Mouse (Mus musculus) heart, adult 9 months (tissue): Measurements from ENCODE around the gene Enox1.
"Not testable (repeated sequence)": the region's sequence is repeated elsewhere in the genome, so short reads cannot be mapped to it uniquely, and the experiment has no call there.

Experiments used
- DNase-seq, 2 experiments: peaks; one replicate each; pipeline ENCODE4 v3.0.0; 2022; ENCODE audit warnings: low spot score in 2 of 2

Enox1 gene

DNA sequence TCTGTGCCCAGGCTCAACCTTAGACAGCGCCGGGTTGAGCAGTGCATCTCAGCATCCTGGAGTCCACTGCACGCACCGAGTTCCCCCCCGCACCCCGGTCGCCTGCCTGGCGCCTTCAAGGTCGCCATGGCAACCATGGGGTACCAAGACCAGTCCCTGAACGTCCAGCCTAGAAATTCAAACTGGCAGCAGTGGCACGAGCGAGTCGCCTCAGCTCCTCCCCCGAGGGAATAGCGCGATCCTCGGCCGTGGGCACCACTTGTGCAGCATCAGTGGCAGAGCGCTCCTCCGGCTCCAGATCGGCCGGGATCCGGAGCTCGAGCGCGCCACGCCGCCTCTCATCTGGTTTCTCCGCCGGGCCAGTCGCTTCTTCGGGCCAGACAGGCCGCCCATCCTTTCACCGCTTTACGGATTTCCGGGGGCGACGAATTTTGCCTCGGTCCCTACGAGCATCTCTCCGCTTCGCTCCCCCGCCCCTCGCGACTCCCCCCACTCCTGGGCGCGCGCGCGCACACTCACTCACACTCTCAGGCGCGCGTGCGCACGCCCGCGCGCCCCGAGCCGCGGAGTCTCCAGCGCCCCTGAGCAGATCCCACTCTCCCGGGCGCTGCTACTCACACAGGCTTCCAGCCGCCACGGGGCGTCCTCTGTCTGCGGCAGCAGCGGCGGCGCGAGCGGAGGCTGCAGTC is at the start of gene Enox1:
Gene Enox1 (plus strand): TSS at position 542 of the 689 bp plus-strand sequence.
- peak; percentile 18 to 29 for DNase-seq

DNA sequence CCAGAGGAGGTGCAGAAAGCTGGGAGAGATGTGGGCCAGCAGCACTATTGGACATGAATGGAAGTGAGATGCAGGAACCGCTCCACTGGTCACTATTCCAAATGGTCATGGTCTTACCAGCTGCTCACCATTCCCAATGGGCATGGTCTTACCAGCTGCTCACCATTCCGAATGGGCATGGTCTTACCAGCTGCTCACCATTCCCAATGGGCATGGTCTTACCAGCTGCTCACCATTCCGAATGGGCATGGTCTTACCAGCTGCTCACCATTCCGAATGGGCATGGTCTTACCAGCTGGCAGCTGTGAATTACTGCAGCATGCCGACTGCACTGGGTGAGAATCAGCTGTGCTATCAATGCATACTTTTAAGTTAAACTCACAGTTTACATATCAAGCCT is 45.9 kb upstream of the Enox1 start:
- DNase-seq = not testable (repeated sequence)

DNA sequence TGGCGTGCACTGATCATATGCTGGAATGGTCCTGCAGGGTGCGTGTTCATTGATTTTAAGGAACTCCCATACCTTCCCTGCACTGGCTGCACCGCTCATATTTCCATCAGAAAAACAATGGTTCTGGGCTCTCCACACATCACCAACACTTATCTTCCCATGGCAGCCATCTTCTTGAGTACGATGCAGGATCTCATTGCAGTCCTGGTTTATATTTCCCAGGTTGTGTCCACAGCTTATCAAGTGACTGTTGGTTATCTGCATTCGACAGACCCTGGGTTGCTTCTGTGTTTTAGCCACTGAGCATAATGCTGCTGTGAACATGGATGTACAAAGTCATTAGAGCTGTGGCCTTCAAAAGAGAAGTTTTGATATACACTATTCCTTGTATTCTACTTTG is 26.0 kb upstream of the Enox1 start:
- no peak for DNase-seq

DNA sequence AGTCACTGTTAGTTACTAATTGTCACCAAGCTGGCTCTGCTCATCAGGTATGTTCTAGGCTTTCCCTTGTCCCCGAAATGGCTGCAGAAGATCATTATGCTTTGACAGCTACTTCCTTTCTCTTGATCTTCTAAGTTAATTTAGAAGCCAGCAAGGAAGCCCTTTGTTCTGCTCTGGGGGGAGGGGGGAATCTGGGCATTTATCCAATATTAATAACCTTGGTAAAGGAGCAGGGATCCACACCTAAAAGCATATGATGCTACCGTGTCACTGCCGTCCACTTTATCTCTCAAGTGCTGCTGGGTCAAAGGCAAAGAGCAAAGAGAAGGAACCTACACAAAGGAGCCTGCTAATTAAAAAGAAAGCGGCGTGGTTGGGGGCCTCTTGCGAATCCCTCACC is 19.6 kb upstream of the Enox1 start:
- DNase-seq = no peak

DNA sequence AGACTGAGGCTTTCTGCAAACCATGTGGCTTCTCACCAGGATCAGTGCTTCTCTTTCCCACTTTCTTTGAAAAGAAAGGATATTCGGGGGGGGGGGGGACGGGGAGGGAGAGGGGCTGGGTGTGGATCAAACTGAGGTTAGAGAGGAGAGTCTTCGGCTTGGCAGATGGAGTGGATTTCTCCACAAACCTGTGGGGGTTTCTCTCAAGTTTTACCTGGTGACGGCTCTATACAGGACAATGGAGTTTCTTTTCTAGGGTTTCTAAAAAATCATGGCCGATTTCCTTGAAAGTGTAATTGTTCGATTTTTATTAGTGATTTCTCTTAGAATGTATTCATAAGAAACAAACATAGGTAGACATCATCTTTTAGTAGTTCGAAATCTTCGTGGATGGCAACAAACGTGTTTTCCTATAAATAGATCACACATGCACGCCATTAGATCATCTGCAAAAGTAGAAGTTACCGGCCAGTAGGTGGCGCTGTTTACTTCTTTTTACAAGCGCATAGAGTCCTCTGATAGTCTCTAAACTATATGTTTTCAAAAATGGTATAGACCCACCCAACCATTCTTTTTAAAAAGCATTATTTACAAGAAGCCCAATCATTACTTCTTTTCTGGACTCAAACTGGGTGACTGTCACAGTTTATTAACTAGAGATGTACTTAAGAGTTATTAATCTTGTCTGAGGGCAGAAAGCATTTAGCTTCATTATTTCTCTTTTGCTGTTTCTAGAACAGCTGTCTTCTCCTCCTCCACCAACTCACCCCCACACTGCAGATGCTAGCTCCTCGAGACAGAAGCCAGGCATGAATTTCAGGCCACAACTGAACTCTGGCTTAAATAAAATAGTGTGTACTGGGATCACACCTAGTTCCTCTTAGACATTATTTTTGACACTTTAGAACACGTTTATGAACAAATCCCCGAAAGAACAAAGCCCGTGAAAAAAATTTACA is 15.0 kb upstream of the Enox1 start:
- DNase-seq = peak; percentile 5 to 58

DNA sequence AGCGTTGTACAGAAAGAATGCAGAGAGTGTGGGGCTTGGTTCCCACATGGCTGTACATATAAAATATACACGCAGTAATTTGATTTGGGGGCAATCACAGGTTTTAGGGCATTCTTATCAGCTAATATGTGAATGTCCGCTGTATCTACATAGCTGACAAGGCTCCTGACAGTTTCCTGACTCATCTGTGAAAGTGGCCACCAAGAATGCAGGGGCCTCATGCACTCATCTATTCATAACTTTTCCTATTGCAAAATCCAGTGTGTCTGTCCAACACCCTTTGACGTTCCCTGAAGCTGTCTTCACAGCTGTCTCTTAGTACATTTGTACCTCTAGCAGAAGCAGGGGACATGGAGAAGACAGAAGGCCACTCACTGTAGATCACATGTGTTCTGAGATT is 11.5 kb upstream of the Enox1 start:
- DNase-seq = no peak

DNA sequence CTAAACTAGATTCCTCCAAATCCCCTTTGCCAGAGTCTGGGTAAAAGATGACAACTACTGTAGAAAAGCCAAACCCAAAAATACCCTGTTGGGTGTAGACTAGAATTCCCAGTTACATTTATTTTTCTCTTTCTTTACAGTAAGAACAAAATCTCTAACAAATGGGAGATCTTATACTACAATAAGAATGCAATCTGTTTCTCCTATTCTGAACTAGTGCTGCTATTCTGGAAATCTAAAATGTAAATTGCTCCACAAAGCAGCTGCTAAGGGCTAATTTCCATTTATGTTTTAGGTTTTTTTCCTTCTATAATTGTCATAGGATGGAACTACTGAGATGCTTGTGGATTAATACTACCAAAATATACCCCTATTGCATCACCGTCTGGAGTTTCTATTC is 8.9 kb upstream of the Enox1 start:
- DNase-seq = no peak

DNA sequence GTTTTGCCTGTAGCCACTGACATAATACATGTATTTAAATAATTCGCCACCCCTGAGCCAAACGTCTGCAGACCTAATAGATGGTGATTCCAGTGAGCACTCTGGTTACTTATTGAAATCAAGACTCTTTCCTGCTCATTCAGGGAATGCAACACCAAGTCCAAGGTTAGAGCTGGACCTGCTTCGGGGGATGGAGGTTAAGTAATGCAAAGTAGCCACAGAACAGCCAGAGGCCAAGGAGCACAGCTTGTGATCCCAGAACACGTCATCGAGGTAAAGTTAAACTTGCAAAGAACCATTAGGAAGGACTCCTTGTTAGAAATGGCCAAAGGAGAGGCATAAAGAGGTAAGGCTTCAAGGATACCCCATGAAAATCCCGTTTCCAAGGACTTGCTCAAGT is 6.0 kb upstream of the Enox1 start:
- no peak for DNase-seq

DNA sequence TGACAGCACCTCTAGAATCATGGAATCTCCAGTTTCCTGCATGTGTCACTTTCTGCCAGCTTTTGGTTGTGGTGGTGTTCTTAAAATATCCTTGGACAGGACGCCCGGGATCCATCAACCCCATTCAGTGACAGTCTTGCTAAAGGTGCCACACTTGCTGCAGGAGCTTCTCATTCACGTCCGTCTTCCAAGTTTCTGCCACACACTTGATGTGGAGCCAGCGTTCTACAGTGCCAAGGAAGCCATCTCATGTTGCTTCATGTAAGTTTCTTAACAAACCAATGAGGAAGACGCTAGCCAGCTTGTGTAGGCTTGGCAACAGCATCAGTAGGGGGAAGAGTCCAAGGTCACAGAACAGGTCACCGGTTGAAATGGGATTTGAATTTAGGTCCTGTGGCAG is 5.1 kb upstream of the Enox1 start:
- DNase-seq = no peak

DNA sequence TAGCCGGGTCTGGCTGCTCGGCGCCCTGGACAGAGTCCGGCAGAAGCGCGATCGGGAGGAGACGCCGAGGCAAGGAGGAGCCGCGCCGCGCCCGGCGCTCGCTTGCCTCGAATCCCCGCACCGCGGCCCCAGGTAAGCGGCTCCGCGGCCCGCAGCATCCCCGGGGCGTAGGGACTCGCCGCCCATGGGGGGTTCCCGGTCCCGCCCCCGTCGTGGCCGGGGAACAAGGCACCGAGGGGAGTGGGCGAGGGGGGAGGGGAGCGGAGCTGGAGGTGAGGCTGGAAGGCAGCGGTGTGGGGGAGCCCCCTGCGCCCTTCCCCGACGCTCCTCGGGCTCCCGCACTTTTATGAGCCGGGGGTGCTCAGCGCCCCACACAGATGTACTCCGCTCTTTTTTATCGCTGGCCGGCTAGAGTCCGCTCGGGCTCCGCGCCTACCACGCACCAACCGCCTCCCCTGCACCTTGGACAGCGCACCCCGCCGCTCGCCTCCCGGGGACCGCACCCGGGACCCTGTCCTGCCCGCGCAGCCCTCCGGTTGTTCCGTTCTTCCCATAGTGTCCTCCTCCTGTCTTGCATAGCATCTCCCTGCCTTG is 445 bp downstream of the Enox1 start:
- DNase-seq = peak in 1 of 2 experiments; percentile 11

DNA sequence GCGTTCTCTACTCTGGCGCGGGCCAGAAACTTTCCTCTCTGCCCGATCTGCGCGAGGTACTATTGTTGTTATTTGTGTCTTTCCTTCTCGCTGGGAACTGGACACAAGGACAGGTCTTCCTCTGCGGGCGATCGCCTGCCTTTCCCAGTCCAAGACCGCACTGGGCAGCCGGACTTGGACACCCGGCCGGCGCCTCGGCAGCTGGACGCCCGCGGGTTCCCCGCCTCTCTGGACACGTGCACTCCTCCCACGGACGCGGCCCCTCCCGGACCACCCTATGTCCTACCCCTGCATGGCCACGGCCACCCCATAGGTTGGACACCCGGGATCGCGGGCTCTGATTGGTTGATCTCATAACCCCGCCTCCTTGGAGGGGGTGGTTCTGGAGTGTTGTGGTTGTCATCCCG is 945 bp downstream of the Enox1 start:
- DNase-seq = peak; percentile 53 to 58

DNA sequence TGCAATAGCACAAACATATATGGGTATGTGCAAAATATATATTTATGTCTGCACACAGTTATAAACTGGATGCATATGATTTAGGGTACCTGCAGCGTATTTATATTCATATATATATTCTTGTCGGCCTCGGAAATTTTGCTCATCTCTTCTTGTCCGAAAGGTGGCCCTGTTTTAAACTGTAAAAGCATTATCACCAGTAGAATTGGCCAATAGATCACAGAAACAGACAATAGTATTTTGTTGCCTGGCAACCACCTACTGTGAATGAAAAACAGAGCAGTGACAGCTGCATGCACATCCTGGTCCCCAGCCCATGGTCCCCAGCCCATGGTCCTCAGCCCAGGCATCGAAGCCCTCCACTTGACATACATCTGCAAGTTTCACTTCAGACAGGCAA is 2.8 kb downstream of the Enox1 start:
- DNase-seq = no peak

DNA sequence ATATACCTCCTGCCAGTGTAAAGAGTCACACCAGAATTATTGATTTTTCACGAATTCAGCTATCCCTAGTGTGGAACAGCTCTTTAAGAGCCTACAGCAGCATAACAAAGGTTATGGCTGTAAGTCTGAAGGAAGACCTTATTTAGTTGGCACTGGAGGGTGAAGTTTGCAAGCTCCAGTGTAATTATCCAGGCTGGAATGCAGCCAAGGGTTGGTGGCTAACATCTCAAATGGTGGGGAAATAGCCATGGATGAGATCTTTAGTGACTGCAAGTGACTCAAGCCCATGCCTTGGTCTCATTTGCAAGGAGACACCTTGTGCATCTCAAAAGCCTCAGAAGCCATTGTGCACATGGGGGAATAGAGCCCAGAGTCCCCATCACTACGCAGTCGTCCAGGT is 5.9 kb downstream of the Enox1 start:
- no peak for DNase-seq

DNA sequence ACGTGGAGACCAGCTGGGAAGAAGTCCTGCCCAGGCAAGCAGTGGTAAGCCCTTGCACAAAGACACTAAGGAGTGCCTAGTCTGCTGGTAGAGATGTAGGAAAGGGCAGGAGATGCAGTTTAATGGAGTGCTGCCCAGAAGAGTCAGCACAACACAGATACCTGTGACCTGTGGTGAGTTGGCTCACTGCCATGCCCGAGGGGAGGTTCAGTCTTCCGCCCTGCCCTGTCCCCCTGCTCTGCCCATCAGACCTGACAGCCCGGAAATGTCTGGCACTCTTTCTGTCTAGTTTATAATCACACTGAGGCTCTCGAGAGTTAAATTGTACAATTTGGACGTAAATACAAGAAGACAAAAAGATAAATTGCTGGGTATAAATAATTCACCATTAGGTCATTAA is 7.8 kb downstream of the Enox1 start:
- DNase-seq = no peak

DNA sequence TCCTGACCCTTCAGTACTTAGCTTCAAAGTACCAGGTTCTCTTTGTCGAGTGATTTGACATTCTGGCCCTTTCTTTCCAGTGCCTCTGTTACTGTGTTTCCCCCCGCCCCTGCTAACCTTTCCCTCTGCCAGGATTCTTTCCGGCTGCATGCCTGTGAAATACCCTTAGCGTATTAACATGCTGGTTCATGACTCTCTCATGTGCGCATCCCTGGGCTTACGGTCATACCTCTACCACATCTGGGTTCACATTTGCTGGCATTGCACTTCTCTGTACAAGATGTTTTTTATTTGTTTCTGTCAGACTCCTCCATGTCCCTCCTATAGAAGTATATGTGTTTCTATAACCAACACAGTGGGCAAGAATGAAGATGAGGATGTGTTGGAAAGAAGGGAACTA is 11.6 kb downstream of the Enox1 start:
- no peak for DNase-seq

DNA sequence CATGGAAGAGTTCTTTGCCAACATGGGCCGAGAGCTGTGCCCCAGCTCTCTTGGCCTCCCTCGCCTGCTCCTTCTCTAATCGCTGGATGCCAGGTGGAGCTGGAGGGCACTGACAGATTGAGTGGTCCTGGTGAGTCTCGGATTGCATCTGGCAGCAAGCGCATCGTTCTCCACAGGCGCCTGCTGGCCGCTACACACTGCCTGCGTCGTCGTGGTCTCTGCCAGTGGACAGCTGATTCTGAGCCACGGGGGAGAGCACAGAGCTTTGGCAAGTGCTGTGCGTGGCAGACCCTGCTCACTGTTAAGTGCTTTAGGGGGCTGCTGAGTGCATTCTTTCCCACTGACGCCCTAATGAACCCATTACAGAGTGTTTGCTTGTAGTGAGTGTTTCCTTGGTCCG is 17.9 kb downstream of the Enox1 start:
- no peak for DNase-seq

DNA sequence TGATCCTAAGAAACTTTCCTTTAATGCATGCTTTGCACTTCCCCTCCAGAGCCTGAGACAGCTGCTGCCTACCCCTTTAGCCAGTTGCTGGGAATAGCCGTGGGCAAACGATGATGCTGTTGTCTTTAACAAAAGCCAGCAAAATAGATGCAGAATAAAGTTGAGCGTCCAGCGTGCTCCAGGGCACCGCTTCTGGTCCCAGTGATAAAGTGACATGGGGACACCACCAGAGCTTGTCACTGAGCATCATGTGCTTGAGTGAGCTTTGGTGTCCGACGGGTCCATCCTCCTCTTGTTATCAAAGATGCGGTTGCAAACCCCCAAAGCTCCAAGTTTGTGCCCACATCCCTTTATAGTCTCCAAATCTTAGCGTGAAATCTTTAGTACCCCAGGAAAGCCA is 18.4 kb downstream of the Enox1 start:
- DNase-seq = no peak

DNA sequence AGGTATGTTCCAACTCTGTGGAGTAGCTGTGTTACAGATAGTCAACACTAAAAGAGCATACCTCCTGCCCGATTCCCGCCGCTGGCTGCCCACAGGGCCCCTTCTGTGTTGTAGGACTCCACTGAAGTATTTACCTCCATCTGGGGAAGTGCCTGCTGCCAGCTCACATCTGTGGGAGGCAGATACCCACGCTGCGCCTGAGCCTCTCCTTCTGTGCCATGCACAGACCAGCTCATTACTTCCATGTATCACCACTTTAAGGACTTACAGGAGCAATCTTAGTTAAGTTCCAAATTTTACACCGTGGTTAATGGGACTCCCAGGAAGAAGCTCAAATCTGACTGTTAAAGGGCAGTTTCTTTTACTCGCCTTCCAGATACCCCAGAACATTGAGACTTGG is 23.7 kb downstream of the Enox1 start:
- DNase-seq = no peak

DNA sequence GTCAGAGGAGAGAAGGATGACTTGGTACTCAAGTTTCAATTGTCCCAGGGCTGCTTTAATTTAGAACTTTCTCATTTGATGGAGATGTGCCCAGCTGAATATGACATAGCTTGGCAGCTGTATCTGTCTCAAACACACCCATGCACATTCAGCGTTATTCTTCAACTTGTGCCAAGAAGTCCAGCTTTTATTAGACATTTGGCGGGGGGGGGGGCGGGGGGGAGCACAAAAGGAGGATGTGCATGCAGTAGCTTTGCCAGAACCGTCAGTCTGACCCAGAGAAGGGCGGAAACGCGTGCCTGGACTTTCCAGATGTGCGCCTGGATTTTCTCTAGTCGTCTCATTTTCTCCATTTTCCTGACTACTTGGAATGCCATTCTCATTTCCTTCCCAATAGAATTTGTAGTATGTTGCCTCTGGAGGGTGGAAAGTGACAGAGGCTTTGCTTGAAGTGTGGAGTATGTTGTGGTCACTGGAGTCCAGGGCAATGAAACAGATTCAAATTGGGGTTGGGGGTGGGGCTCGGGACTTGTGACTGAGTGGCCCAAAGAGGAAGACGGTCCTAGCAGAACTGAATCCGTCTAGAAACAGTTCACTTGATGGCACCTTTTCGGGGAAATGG is 24.3 kb downstream of the Enox1 start:
- peak; percentile 10 to 11 for DNase-seq

DNA sequence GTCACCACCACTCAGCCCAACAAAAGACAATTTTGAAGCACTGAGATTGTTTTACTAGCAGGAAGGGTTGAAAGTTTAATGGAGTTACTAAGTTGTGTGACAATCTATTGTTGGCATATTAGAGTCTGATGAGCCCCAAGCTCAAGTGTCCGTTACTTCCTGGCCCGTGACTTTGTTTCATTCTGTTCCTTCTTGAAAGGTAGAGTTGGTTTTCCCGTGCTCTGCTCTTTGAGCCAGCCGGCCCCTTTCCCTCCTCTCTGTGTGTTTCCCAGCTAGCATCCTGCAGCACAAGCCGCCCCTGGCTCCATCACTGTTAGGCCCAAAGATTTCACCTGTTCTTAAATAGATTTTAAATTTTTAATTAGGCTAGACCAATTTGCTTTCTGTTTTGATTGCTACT is 26.9 kb downstream of the Enox1 start:
- no peak for DNase-seq

DNA sequence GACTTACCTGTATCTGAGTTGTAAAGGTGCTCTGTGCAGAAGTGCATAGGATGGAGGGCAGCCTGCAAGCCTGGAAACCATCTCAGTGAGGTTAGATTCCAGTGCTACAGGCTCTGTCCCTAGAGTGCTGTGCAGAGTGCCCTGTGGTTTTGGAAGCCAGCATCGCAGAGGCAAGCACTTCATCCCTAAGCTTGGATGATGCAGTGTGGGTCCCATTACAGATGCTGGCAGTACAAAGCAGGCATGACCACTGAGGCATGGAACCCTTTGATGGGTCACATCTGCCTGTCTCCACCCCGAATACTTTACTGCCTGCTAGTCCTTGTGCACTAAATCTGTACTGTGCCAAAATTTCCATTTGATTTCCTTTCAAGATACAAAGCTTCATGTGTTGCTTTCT is 33.6 kb downstream of the Enox1 start:
- no peak for DNase-seq

DNA sequence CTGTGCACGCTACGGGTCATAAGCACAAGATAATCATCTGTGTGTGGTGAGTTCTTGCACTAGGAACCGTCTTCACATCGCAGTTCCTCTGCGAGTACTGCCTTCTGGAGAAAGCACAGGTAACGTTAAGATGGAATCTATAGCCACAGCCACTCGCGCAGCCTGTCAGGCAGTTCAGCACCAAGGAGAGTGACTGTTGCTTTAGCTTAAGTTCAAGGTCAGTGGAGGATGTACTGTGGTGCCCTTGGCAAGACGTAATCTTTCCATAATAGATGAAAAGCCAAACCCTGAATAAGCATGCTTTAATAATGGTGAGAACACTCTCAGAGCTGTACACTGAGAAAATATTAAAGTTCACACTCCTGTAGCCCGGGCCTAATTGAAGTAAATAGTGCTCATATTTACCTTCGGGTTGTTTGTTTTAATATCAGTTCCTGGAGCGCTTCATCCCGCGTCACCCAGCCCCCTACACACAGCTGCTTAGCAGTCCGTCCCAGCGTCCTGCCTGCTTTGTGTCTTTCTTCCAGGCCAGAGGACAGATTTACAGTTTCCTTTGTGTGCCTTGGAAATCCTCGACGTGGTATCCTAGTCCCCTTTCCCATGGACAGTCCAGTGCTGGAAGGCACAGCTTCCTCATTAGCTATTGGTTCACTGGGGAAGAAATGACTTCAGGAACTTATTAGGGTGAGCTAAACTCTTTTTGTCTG is 38.9 kb downstream of the Enox1 start:
- DNase-seq = no peak
